Mouse (Mus musculus) C2C12 (cell line): ENCODE results near the gene Gfra1.

Experiments used
- CTCF ChIP-seq: IDR thresholded peaks from one replicate; pipeline ENCODE4 v1.5.1; 2011; ENCODE audit not compliant: control insufficient read depth, insufficient read depth, insufficient read length
- FOSL1 ChIP-seq: IDR thresholded peaks from one replicate; pipeline ENCODE4 v1.8.0; 2011; ENCODE audit warnings: mild to moderate bottlenecking, low read length; ENCODE audit not compliant: poor library complexity, insufficient read depth, severe bottlenecking
- MAX ChIP-seq: IDR thresholded peaks from one replicate; pipeline ENCODE4 v1.6.1; 2011; ENCODE audit warnings: mild to moderate bottlenecking, control low read depth
- MYOD1 ChIP-seq: IDR thresholded peaks from one replicate; pipeline ENCODE4 v1.6.1; 2011; ENCODE audit warnings: low read depth; ENCODE audit not compliant: control insufficient read depth, insufficient read length
- MYOG ChIP-seq: IDR thresholded peaks from one replicate; pipeline ENCODE4 v1.6.1; 2011; ENCODE audit not compliant: control insufficient read depth, insufficient read length; ENCODE audit errors: extremely low read depth
- USF1 ChIP-seq: IDR thresholded peaks from one replicate; pipeline ENCODE4 v1.6.1; 2011; ENCODE audit warnings: low read depth, mild to moderate bottlenecking, control low read depth, moderate library complexity

GRCm38 (mm10) chr19:58413290-58413689 lies 42.4 kb downstream of the Gfra1 start:
- TF ChIP-seq CTCF (no peak), MYOD1 (no peak), USF1 (no peak), MAX (no peak), FOSL1 (no peak), MYOG (no peak)
